Mouse (Mus musculus) heart, postnatal 0 days (tissue): ENCODE results near the gene Aspscr1. TPM values are rescaled to one million over a fixed set of nuclear protein-coding genes. Genes with fewer than 3 reads are reported as not detected.
A peak's percentile ranks its signal among the peaks of the same experiment; 100 is the strongest.

Experiments
- ATAC-seq: fragments of 200-750 bp; cut with Nextera tagmentation; 2 replicates; pipeline ENCODE4 v1.8.0; 2017; ENCODE audit warnings: low read depth, moderate number of reproducible peaks, moderate library complexity; ENCODE audit not compliant: insufficient read depth
- DNase-seq: peaks from one replicate; pipeline ENCODE4 v3.0.0-alpha.2; 2016; ENCODE audit warnings: low spot score
- H3K27ac ChIP-seq: fragments of 300-500 bp; sonication (generic); 2 replicates; pipeline ENCODE4 v1.5.1; 2014; ENCODE audit warnings: low read depth, mild to moderate bottlenecking
- H3K27me3 ChIP-seq: fragments of 300-500 bp; sonication (generic); 2 replicates; pipeline ENCODE4 v1.6.1; 2014; ENCODE audit warnings: low read length, mixed read lengths; ENCODE audit not compliant: control insufficient read depth, insufficient read depth
- H3K36me3 ChIP-seq: fragments of 300-500 bp; sonication (generic); replicated peaks from 2 replicates; pipeline ENCODE4 v1.6.1; 2014; ENCODE audit warnings: low read length, mixed read lengths; ENCODE audit not compliant: control insufficient read depth, insufficient read depth
- H3K4me1 ChIP-seq: fragments of 300-500 bp; sonication (generic); 2 replicates; pipeline ENCODE4 v1.6.1; 2014; ENCODE audit warnings: antibody characterized with exemption; ENCODE audit not compliant: control insufficient read depth, insufficient read depth
- H3K4me2 ChIP-seq: fragments of 300-500 bp; sonication (generic); 2 replicates; pipeline ENCODE4 v1.6.1; 2014; ENCODE audit warnings: low read depth, mild to moderate bottlenecking, low read length, moderate library complexity
- H3K4me3 ChIP-seq: fragments of 300-500 bp; sonication (generic); 2 replicates; pipeline ENCODE4 v1.5.1; 2014; ENCODE audit warnings: low read depth, low read length
- H3K9ac ChIP-seq: fragments of 300-500 bp; sonication (generic); replicated peaks from 2 replicates; pipeline ENCODE4 v1.6.1; 2014; ENCODE audit warnings: low read depth, low read length, mixed read lengths
- H3K9me3 ChIP-seq: fragments of 300-500 bp; sonication (generic); replicated peaks from 2 replicates; pipeline ENCODE4 v1.6.1; 2016; ENCODE audit warnings: low read length; ENCODE audit not compliant: control insufficient read depth
- CTCF ChIP-seq: IDR thresholded peaks from 2 replicates; pipeline ENCODE4 v1.5.1; 2016; ENCODE audit warnings: antibody characterized with exemption, control low read depth, low read depth
- EP300 ChIP-seq: IDR thresholded peaks from 2 replicates; pipeline ENCODE4 v1.6.1; 2016; ENCODE audit warnings: antibody characterized with exemption, low read depth
- WGBS: fragments of 180-500 bp; shearing (Covaris S2); extraction: QIAGEN DNeasy Blood & Tissue Kit; methylation state at CpG from one replicate; pipeline ENCODE4 v1.1.7; 2014; 5-methylcytosine and 5-hydroxymethylcytosine counted together
- polyA plus RNA-seq: library from polyadenylated mRNA; unstranded; fragments of >200 nt; fragmentation: Nextera tagmentation; extraction: Ambion mirVana; gene quantifications from 2 replicates; pipeline ENCODE4 v1.2.1, GENCODE M21; 2015
- total RNA-seq: library from RNA; depleted of rRNA; stranded (reverse); fragments of >200 nt; gene quantifications from 2 replicates; pipeline ENCODE4 v1.2.3, GENCODE M21; 2014; ENCODE audit warnings: low replicate concordance

Gene Aspscr1
- total and polyA plus RNA-seq, 2 experiments from 2014 or later = 87.9 to 146 TPM

DNA sequence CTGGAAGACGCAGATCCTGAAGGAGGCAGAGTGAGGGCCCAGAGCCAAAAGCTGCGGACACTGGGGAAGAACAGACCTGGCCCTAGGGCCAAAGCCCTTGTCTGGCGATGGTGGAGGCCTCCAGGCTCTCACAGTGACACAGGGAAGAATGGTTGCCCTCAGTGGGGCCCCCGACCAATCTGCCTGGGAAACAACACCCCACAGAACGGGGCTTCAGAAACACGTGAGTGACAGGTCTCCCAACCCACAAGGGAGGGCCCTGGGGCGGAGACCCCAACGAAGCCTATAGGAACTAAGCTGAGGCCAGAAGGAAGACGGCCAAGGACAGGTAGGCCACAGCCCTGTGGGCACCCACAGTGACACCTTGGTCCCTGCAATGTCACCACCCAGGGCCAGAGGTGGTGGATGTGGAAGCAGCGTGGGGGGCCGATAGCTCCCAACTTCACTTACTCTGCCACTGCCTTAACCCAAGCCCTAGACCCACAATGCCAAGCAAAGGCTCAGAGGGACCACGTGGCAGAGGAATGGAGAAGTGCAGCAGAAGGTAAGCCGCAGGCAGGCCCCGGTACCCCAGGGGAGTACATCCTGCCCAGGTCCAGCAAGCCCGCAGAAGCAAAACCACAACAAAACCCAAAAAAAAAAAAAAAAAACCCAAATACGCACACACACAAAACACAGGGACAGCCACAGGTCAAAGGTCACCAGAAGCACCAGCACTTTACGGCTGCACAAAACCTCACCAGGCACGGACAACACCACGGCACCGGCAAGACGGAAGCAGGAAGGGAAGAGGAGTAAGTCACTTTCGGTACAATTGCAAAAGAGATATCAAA is 45.1 kb upstream of the Aspscr1 start:
- Histone ChIP-seq H3K4me2 (peak overlapping the region; percentile 0; the same call in 1 of the 2 replicates), H3K4me1 (peaks cover 30% of the 10 kb centered on the region), H3K9ac (no peak overlapping the region), H3K27ac (no peak overlapping the region), H3K27me3 (no peaks in the 10 kb centered on the region), H3K4me3 (no peak overlapping the region), H3K36me3 (peaks cover 21% of the 10 kb centered on the region), H3K9me3 (no peaks in the 10 kb centered on the region)
- 81% methylated on average over 22 of the region's 22 CpGs for WGBS
- TF ChIP-seq CTCF (no peak), EP300 (no peak)
- no peak for ATAC-seq
- DNase-seq = no peak

DNA sequence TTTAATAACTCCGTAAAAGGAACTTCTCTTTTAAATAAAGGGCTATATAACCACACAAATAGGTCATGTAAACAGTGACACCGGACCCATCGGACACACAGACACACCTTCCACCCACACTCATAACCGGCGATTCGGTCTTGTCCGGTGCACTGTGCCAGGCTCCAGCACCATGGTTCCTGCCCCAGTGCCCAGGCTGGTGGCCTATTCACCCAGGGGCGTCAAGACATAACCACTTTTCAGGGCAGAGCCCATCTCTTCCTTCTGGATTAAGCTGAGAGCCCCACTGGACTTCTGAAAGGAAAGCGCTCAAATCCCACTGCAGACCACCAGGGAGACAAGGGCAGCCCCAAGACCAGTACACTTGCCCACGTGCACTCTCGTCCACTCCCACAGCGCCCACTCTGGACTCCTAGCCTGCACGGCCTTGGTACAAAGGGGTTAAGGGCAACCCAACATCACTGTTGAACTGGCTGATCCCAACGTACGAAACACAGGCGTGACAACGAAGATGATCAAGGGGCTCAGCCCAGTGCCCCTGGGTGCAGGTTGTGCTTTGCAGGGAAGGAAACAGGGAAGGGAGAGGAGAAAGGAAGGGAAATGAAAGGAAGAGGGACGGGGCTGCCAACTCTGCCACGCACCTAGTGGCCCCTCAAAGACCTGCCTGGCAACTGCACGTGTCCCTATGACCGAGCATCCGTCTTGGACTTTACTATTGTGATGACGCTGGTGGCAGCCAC is 44.0 kb upstream of the Aspscr1 start:
- Histone ChIP-seq H3K27ac (no peak overlapping the region), H3K9me3 (no peaks in the 10 kb centered on the region), H3K9ac (no peak overlapping the region), H3K4me1 (peaks cover 31% of the 10 kb centered on the region), H3K27me3 (no peaks in the 10 kb centered on the region), H3K4me2 (no peak overlapping the region), H3K4me3 (no peak overlapping the region), H3K36me3 (peaks cover 13% of the 10 kb centered on the region)
- ATAC-seq (no peak), DNase-seq (no peak)
- 94% methylated on average over 23 of the region's 23 CpGs for WGBS
- TF ChIP-seq EP300 (no peak), CTCF (no peak)

DNA sequence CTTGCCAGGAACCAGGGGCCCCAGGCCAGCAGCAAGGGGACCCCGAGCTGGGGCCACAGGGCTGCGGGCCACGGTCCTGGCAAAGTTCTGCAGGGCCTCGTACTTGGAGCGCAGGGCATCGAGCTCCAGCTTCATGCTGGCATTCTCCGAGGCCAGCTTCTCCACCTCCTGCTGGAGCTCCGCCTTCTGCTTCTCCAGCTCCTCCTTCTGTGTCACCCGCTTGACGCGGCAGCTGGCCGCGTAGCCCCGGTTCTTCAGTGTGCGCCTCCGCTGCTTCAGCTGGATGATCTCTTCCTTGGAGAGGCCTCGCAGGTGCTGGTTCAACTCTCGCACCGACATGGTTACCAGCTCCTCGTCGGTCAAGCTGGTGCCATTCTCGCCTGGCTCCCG is 43.4 kb upstream of the Aspscr1 start:
- Histone ChIP-seq H3K4me3 (0 out of 2 replicates have a peak overlapping the region, but pooled peaks have one; percentile 6), H3K27ac (peak overlapping the region; percentile 63), H3K4me1 (peaks cover 31% of the 10 kb centered on the region), H3K9me3 (no peaks in the 10 kb centered on the region), H3K4me2 (peak overlapping the region; percentile 96; the same call in 1 of the 2 replicates), H3K9ac (no peak overlapping the region; the same call in 1 of the 2 replicates), H3K27me3 (no peaks in the 10 kb centered on the region), H3K36me3 (peaks cover 13% of the 10 kb centered on the region)
- TF ChIP-seq CTCF (no peak), EP300 (no peak)
- ATAC-seq = no peak
- 75% methylated on average over 23 of the region's 23 CpGs for WGBS
- no peak for DNase-seq

- peak overlapping the region; percentile 15; the same call in 1 of the 2 replicates for H3K4me3 ChIP-seq
- peak; percentile 52 for DNase-seq
- peak overlapping the region; percentile 96 for H3K4me2 ChIP-seq
- H3K9me3 ChIP-seq = no peaks in the 10 kb centered on the region
- no peak for ATAC-seq
- no peaks in the 10 kb centered on the region for H3K27me3 ChIP-seq
- no peak overlapping the region for H3K9ac ChIP-seq
- peak overlapping the region; percentile 63 for H3K27ac ChIP-seq
- peaks cover 13% of the 10 kb centered on the region for H3K36me3 ChIP-seq
- TF ChIP-seq CTCF (no peak), EP300 (no peak)
- 6% methylated on average over 7 of the region's 7 CpGs for WGBS
- H3K4me1 ChIP-seq = peaks cover 31% of the 10 kb centered on the region
Measured at GRCm38 (mm10) chr11:120629911-120630310, 42.9 kb upstream of the Aspscr1 start.

DNA sequence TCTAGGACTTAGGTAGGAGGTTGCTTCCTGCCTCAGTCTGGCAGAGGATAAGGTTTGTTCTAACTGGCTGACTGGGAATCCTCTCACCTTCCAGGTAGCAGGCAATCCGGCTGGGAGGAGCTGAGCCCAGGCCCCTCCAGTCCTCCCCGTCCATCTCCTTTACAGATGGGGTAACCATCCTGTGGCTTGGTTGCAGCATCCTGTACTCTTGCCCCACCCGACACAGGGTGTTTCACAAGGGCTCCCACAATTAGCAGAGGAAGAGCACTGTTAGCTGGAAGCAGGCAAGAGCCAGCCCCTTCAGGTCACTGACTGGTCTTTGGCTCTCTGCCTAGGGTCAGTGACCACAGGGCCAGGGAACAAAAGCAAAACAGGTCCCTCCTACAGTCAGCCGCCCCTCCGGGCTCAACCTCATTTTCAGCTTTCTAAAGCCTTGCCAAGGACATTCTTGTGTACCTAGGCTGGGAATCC is 42.3 kb upstream of the Aspscr1 start:
- Histone ChIP-seq H3K9ac (peak overlapping the region; percentile 42), H3K9me3 (no peaks in the 10 kb centered on the region), H3K27ac (peak overlapping the region; percentile 63), H3K27me3 (no peaks in the 10 kb centered on the region), H3K4me2 (peak overlapping the region; percentile 96), H3K4me3 (peak overlapping the region; percentile 15; the same call in 1 of the 2 replicates), H3K4me1 (peaks cover 31% of the 10 kb centered on the region), H3K36me3 (peaks cover 13% of the 10 kb centered on the region)
- WGBS = 34% methylated on average over 5 of the region's 5 CpGs
- no peak for DNase-seq
- no peak for TF ChIP-seq CTCF
- TF ChIP-seq EP300 = no peak
- no peak for ATAC-seq
